Mouse (Mus musculus) kidney, adult 2 months (tissue): Measurements from ENCODE around the gene Aig1.

Source experiments
- CTCF ChIP-seq: fragments of 200-500 bp; conservative IDR thresholded peaks from 2 replicates; pipeline ENCODE4 v1.5.1; 2011; ENCODE audit warnings: low read depth, mild to moderate bottlenecking, control low read depth, low read length, moderate library complexity, mixed read lengths; ENCODE audit not compliant: insufficient read depth, insufficient read length
- POLR2A ChIP-seq: fragments of 200-500 bp; IDR thresholded peaks from one replicate; pipeline ENCODE4 v1.6.1; 2011; ENCODE audit warnings: low read depth, low read length, control low read depth

- TF ChIP-seq CTCF = no peak
- TF ChIP-seq POLR2A = no peak
These were observed 23.9 kb downstream of the Aig1 start for GRCm38 (mm10) chr10:13844864-13845263.
